Mouse (Mus musculus) brain, embryonic 14.5 days (tissue): ENCODE measurements around the gene Gas7. TPM values are rescaled to one million over a fixed set of nuclear protein-coding genes. Genes with fewer than 3 reads are reported as not detected.

ENCODE experiments used
- DNase-seq: peaks from one replicate; pipeline ENCODE4 v3.0.0-alpha.2; 2011; ENCODE audit warnings: low read depth
- CTCF ChIP-seq: fragments of 200-500 bp; IDR thresholded peaks from 2 replicates; pipeline ENCODE4 v1.5.1; 2012; ENCODE audit warnings: inconsistent platforms, mild to moderate bottlenecking, moderate library complexity, borderline replicate concordance; ENCODE audit not compliant: insufficient read depth, insufficient read length; ENCODE audit errors: extremely low read depth
- POLR2A ChIP-seq: fragments of 200-500 bp; IDR thresholded peaks from 2 replicates; pipeline ENCODE4 v1.6.1; 2012; ENCODE audit warnings: mild to moderate bottlenecking, inconsistent platforms, borderline replicate concordance; ENCODE audit not compliant: poor library complexity, insufficient read depth, insufficient read length, severe bottlenecking; ENCODE audit errors: extremely low read depth
- polyA plus RNA-seq: library from polyadenylated mRNA; depleted of rRNA; stranded (reverse); fragments of >200 nt; gene quantifications from 2 replicates; pipeline ENCODE4 v1.2.3, GENCODE M21; 2012

The Gas7 gene
- polyA plus RNA-seq, 1 experiment = 22.1 TPM

- DNase-seq = no peak
- TF ChIP-seq POLR2A (no peak), CTCF (no peak)
These were observed 216.9 kb downstream of the Gas7 start for GRCm38 (mm10) chr11:67672140-67672539.

- no peak for TF ChIP-seq POLR2A
- peak; percentile 86 for TF ChIP-seq CTCF
- peak; percentile 88 for DNase-seq
These were observed 220.6 kb downstream of the Gas7 start for GRCm38 (mm10) chr11:67675562-67676540.

GRCm38 (mm10) chr11:67679300-67679699, 224.1 kb downstream of the Gas7 start:
- no peak for DNase-seq

GRCm38 (mm10) chr11:67679930-67680329, 224.7 kb downstream of the Gas7 start:
- no peak for TF ChIP-seq CTCF
- TF ChIP-seq POLR2A = no peak
- DNase-seq = no peak

More at GRCm38 (mm10) chr11:67679300-67679699, 224.1 kb downstream of the Gas7 start:
- TF ChIP-seq CTCF = no peak
- no peak for TF ChIP-seq POLR2A

GRCm38 (mm10) chr11:67681871-67682270, 226.6 kb downstream of the Gas7 start:
- DNase-seq = no peak

GRCm38 (mm10) chr11:67686109-67686508, 230.9 kb downstream of the Gas7 start:
- TF ChIP-seq POLR2A (no peak), CTCF (no peak)
- DNase-seq = peak; percentile 38

More at GRCm38 (mm10) chr11:67681871-67682270, 226.6 kb downstream of the Gas7 start:
- TF ChIP-seq POLR2A = no peak
- no peak for TF ChIP-seq CTCF

- no peak for TF ChIP-seq CTCF
- DNase-seq = no peak
These were observed 239.6 kb downstream of the Gas7 start, which contains the start of gene Rcvrn for GRCm38 (mm10) chr11:67694703-67695376. TSS of gene Rcvrn (plus strand) at chr11:67695326.

GRCm38 (mm10) chr11:67712976-67713375, 257.7 kb downstream of the Gas7 start:
- DNase-seq = peak; percentile 64
- TF ChIP-seq POLR2A (no peak), CTCF (no peak)

GRCm38 (mm10) chr11:67715382-67715781, 260.1 kb downstream of the Gas7 start:
- TF ChIP-seq CTCF (no peak), POLR2A (no peak)
- DNase-seq = no peak

GRCm38 (mm10) chr11:67721485-67721884, 266.2 kb downstream of the Gas7 start:
- no peak for DNase-seq
- TF ChIP-seq POLR2A = no peak

GRCm38 (mm10) chr11:67722399-67723156, 267.3 kb downstream of the Gas7 start:
- TF ChIP-seq CTCF (no peak), POLR2A (no peak)
- no peak for DNase-seq
